ENCODE assay signal across 14 mouse cellular contexts in genomic region chr13:21755707-21756106, GRCm38 (mm10). TPM values are rescaled to one million over a fixed set of nuclear protein-coding genes. Genes with fewer than 3 reads are reported as not detected.
DNase-seq lines count a peak whose midpoint lies in the region; ATAC-seq lines count a peak whose summit lies in the region.
"Had no signal": no experiment of that assay in that cellular context is flagged by ENCODE, and none has a peak within 500 bp of the region (broad histone marks: within the 10 kb centered on the region; RNA-seq: fewer than 3 reads in every experiment).

No protein-coding gene starts in this region.

- no peaks in the 10 kb centered on the region for H3K27me3 ChIP-seq in forebrain, embryonic 14.5 days (replicated peaks; ENCODE audit: control insufficient read depth, insufficient read depth, low read length)
- H3K27me3 ChIP-seq in forebrain, embryonic 15.5 days, result no peaks in the 10 kb centered on the region
- no peaks in the 10 kb centered on the region for H3K27me3 ChIP-seq in kidney, embryonic 15.5 days
- no peaks in the 10 kb centered on the region for H3K27me3 ChIP-seq in limb, embryonic 12.5 days

- H3K4me1 ChIP-seq in forebrain, embryonic 14.5 days (ENCODE audit: control insufficient read depth, insufficient read depth, low read length), result peaks cover 9% of the 10 kb centered on the region
- peaks cover 28% of the 10 kb centered on the region for H3K4me1 ChIP-seq in forebrain, embryonic 15.5 days
- peaks cover 13% of the 10 kb centered on the region; the same call in 1 of the 2 replicates for H3K4me1 ChIP-seq in kidney, embryonic 15.5 days
- peaks cover 15% of the 10 kb centered on the region for H3K4me1 ChIP-seq in limb, embryonic 12.5 days (replicated peaks)

- no peak for DNase-seq in forebrain, embryonic 14.5 days (ENCODE audit: low spot score)
- no peak for DNase-seq in kidney, adult 9 months
- peak; percentile 51 for DNase-seq in A20 (ENCODE audit: low read depth, low spot score)
- DNase-seq in retina, postnatal 1 day, result no peak
- no peak for DNase-seq in urinary bladder, postnatal 4 days (ENCODE audit: low spot score in 2 of 2)
- DNase-seq: adrenal gland, postnatal 10 days; cerebellum, adult 11 months; kidney, postnatal 25 days; lung, postnatal 10 days; thymus, postnatal 36 days had no signal

- no peak overlapping the region for H3K4me3 ChIP-seq in forebrain, embryonic 14.5 days (ENCODE audit: low read depth, low read length)
- no peak overlapping the region for H3K4me3 ChIP-seq in forebrain, embryonic 15.5 days
- H3K4me3 ChIP-seq in kidney, embryonic 15.5 days (replicated peaks), result no peak overlapping the region; the same call in 1 of the 2 replicates
- no peak overlapping the region for H3K4me3 ChIP-seq in limb, embryonic 12.5 days (replicated peaks)
- H3K4me3 ChIP-seq: left cerebral cortex, adult 2 months had no signal

- H3K9me3 ChIP-seq in forebrain, embryonic 14.5 days (replicated peaks; ENCODE audit: control insufficient read depth, low read length), result no peaks in the 10 kb centered on the region
- no peaks in the 10 kb centered on the region for H3K9me3 ChIP-seq in forebrain, embryonic 15.5 days
- no peaks in the 10 kb centered on the region for H3K9me3 ChIP-seq in kidney, embryonic 15.5 days (replicated peaks)
- no peaks in the 10 kb centered on the region for H3K9me3 ChIP-seq in limb, embryonic 12.5 days

- H3K4me2 ChIP-seq in forebrain, embryonic 14.5 days (ENCODE audit: low read length), result peak overlapping the region; percentile 57
- H3K4me2 ChIP-seq in forebrain, embryonic 15.5 days (replicated peaks), result no peak overlapping the region
- peak overlapping the region; percentile 44 for H3K4me2 ChIP-seq in kidney, embryonic 15.5 days
- H3K4me2 ChIP-seq in limb, embryonic 12.5 days, result peak overlapping the region; percentile 73; the same call in 1 of the 2 replicates

- H3K36me3 ChIP-seq in forebrain, embryonic 14.5 days (ENCODE audit: control insufficient read depth, insufficient read depth, low read length), result no peaks in the 10 kb centered on the region
- no peaks in the 10 kb centered on the region for H3K36me3 ChIP-seq in forebrain, embryonic 15.5 days
- no peaks in the 10 kb centered on the region for H3K36me3 ChIP-seq in kidney, embryonic 15.5 days
- H3K36me3 ChIP-seq in limb, embryonic 12.5 days, result no peaks in the 10 kb centered on the region

- whole genome bisulfite sequencing in forebrain, embryonic 14.5 days, result 40% methylated on average over 1 of the region's 1 CpGs
- WGBS in forebrain, embryonic 15.5 days, result 47% methylated on average over 1 of the region's 1 CpGs
- WGBS in kidney, embryonic 15.5 days, result 49% methylated on average over 1 of the region's 1 CpGs
- 72% methylated on average over 1 of the region's 1 CpGs for WGBS in limb, embryonic 12.5 days

- ATAC-seq in forebrain, embryonic 14.5 days, result no peak
- ATAC-seq in forebrain, embryonic 15.5 days (replicated peaks), result no peak
- ATAC-seq in kidney, embryonic 15.5 days (replicated peaks; ENCODE audit: low FRiP score), result no peak
- ATAC-seq in limb, embryonic 12.5 days (ENCODE audit: insufficient number of reproducible peaks, insufficient read depth, low FRiP score, low TSS enrichment, low read depth), result no peak

- no peak overlapping the region for H3K27ac ChIP-seq in forebrain, embryonic 14.5 days (ENCODE audit: low read depth, low read length)
- H3K27ac ChIP-seq in forebrain, embryonic 15.5 days (replicated peaks), result no peak overlapping the region
- H3K27ac ChIP-seq in kidney, embryonic 15.5 days, result no peak overlapping the region
- H3K27ac ChIP-seq in limb, embryonic 12.5 days, result no peak overlapping the region
- H3K27ac ChIP-seq: left cerebral cortex, adult 2 months had no signal

- no peak overlapping the region for H3K9ac ChIP-seq in forebrain, embryonic 14.5 days (ENCODE audit: low read length)
- no peak overlapping the region for H3K9ac ChIP-seq in forebrain, embryonic 15.5 days (replicated peaks)
- no peak overlapping the region for H3K9ac ChIP-seq in kidney, embryonic 15.5 days
- no peak overlapping the region for H3K9ac ChIP-seq in limb, embryonic 12.5 days (replicated peaks)

RNA-seq across cellular contexts. Expression of gene Hist1h2bn, which starts 1.8 kb away (rescaled TPM):
- 0.90 and 2.5 TPM in 2 replicates for polyA plus RNA-seq in forebrain, embryonic 14.5 days (2014; fragmentation: Nextera tagmentation; extraction: Ambion mirVana)
- polyA plus RNA-seq in forebrain, embryonic 15.5 days (2015; fragmentation: Nextera tagmentation; extraction: Ambion mirVana), result 1.2 and 2.6 TPM in 2 replicates
- 2.2 and 6.0 TPM in 2 replicates for polyA plus RNA-seq in kidney, embryonic 15.5 days (2015; fragmentation: Nextera tagmentation; extraction: Ambion mirVana)
- polyA plus RNA-seq in limb, embryonic 12.5 days (2016; fragmentation: Nextera tagmentation; extraction: Ambion mirVana), result 8.0 and 9.8 TPM in 2 replicates

RNA-seq across cellular contexts. Expression of gene Hist1h2ak, which starts 2.1 kb away (rescaled TPM):
- polyA plus RNA-seq in forebrain, embryonic 14.5 days (2014; fragmentation: Nextera tagmentation; extraction: Ambion mirVana), result 3.4 and 10.8 TPM in 2 replicates
- polyA plus RNA-seq in forebrain, embryonic 15.5 days (2015; fragmentation: Nextera tagmentation; extraction: Ambion mirVana), result 21.2 and 26.2 TPM in 2 replicates
- polyA plus RNA-seq in kidney, embryonic 15.5 days (2015; fragmentation: Nextera tagmentation; extraction: Ambion mirVana), result 32.0 and 32.6 TPM in 2 replicates
- polyA plus RNA-seq in limb, embryonic 12.5 days (2016; fragmentation: Nextera tagmentation; extraction: Ambion mirVana), result 51.3 and 71.5 TPM in 2 replicates

RNA-seq across cellular contexts. Expression of gene Hist1h4k, which starts 5.4 kb away (rescaled TPM):
- 2.7 and 4.6 TPM in 2 replicates for polyA plus RNA-seq in forebrain, embryonic 14.5 days (2014; fragmentation: Nextera tagmentation; extraction: Ambion mirVana)
- polyA plus RNA-seq in forebrain, embryonic 15.5 days (2015; fragmentation: Nextera tagmentation; extraction: Ambion mirVana), result 2.3 and 3.3 TPM in 2 replicates
- 2.5 and 5.4 TPM in 2 replicates for polyA plus RNA-seq in kidney, embryonic 15.5 days (2015; fragmentation: Nextera tagmentation; extraction: Ambion mirVana)
- polyA plus RNA-seq in limb, embryonic 12.5 days (2016; fragmentation: Nextera tagmentation; extraction: Ambion mirVana), result 5.4 and 11.3 TPM in 2 replicates

RNA-seq across cellular contexts. Expression of gene Hist1h4j, which starts 20.8 kb away (rescaled TPM):
- polyA plus RNA-seq in forebrain, embryonic 14.5 days (2014; fragmentation: Nextera tagmentation; extraction: Ambion mirVana), result 1.7 TPM in 2 replicates
- 0.83 and 1.5 TPM in 2 replicates for polyA plus RNA-seq in forebrain, embryonic 15.5 days (2015; fragmentation: Nextera tagmentation; extraction: Ambion mirVana)
- polyA plus RNA-seq in kidney, embryonic 15.5 days (2015; fragmentation: Nextera tagmentation; extraction: Ambion mirVana), result 0.91 and 1.9 TPM in 2 replicates
- 0.88 and 0.99 TPM in 2 replicates for polyA plus RNA-seq in limb, embryonic 12.5 days (2016; fragmentation: Nextera tagmentation; extraction: Ambion mirVana)

RNA-seq across cellular contexts. Expression of gene Hist1h1b, which starts 24.7 kb away (rescaled TPM):
- polyA plus RNA-seq in forebrain, embryonic 14.5 days (2014; fragmentation: Nextera tagmentation; extraction: Ambion mirVana), result 11.0 and 11.1 TPM in 2 replicates
- 9.6 and 13.7 TPM in 2 replicates for polyA plus RNA-seq in forebrain, embryonic 15.5 days (2015; fragmentation: Nextera tagmentation; extraction: Ambion mirVana)
- polyA plus RNA-seq in kidney, embryonic 15.5 days (2015; fragmentation: Nextera tagmentation; extraction: Ambion mirVana), result 24.0 and 28.9 TPM in 2 replicates
- polyA plus RNA-seq in limb, embryonic 12.5 days (2016; fragmentation: Nextera tagmentation; extraction: Ambion mirVana), result 40.4 and 49.4 TPM in 2 replicates
